Mouse (Mus musculus) fibroblast of lung, adult 2 months (primary cell): Measurements from ENCODE around the gene Cyb5d1.
"Not testable (repeated sequence)": the region's sequence is repeated elsewhere in the genome, so short reads cannot be mapped to it uniquely, and the experiment has no call there.

Experiments
- DNase-seq: peaks from one replicate; pipeline ENCODE4 v3.0.0-alpha.2; 2011; ENCODE audit warnings: low read depth

The Cyb5d1 gene

DNA sequence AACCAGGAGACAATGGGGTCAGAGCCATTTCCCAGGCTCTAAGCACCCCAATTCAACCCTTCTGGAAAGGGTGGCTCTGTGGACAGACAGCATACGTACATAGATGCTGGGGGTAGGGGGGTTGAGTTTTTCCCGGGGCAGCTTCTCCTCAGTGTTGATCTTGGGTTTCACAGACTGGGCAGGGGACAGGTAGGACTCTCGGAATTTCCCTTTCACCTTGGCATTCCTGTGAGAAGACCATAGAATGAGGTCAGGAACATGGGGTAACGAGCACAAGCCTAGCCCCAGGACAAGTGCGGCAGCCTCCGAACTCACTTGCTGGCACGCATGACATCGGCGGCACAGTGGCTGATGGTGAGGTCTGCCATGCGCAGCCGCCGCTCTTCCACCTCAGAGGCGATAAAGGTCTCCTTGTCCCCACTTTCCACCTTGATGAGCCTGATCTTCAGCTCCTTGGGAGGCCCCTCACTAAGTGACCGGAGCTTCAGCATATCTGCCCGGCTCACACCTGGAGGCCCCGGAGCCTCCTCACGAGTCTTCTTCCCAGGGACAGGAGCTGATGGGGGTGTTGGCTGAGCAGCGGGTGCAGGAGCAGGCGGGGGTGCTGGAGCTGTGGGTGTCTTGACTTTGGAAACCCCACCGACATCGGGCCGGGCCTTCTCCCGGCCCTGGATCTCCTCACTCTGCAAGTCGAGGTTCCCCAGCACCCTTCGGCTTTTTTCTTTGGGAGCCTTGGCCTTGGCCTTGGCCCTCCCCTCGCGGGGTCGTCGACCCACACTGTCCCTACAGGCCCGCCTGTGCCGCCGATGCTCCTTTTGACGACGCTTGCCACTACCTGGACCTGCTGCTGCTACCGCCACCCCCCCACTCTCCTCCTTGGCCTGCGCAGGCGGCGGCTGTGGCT, 8.5 kb upstream of the Cyb5d1 start:
- no peak for DNase-seq

- DNase-seq: no peak
Observed at GRCm38 (mm10) chr11:69401987-69402386, 6.6 kb upstream of the Cyb5d1 start.

GRCm38 (mm10) chr11:69401210-69401637, 5.8 kb upstream of the Cyb5d1 start:
- no peak for DNase-seq

- no peak for DNase-seq
Observed at GRCm38 (mm10) chr11:69400083-69400850, 4.8 kb upstream of the Cyb5d1 start.

DNA sequence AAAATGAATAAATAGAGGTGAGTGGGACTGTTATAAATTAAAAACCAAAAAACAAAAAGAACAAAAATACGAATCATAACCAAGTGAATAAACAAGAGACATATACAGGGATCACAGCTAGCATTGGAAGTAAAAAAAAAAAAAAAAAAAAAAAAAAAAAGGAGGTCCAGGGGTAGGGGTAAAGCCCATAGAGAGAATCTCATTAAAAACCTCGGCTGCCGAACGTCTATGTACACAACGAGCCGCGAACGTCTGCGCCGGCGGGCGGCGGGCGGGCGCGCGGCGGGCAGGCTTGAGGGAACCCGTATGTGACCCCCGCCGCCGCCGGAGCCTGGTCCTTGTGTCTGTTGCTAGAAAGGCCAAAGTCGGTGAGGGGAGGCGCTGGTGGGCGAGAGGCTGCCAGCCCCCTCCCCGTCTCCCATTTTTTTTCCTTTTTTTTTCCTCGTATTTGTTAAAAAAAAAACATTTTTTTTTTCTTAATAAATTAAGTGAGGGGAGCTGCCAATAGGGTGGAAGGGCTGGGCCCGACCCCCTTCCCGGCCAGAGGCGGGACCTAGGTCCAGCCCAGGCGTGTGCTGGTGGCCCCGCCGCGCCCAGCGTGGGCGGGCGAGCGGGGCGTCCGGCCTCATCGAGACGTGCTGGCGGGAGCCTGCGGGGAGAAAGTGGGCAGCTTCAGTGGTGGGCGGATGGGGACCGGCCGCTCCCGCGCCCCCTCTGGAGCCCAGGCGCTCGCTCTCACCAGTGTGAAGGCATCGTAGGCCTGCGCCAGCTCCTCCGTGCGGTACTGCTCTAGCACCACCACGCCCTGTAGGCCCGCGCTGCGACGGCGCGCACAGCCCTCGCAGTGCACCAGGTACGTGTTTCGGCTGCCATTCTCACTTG, 4.0 kb upstream of the Cyb5d1 start:
- DNase-seq: no peak

DNA sequence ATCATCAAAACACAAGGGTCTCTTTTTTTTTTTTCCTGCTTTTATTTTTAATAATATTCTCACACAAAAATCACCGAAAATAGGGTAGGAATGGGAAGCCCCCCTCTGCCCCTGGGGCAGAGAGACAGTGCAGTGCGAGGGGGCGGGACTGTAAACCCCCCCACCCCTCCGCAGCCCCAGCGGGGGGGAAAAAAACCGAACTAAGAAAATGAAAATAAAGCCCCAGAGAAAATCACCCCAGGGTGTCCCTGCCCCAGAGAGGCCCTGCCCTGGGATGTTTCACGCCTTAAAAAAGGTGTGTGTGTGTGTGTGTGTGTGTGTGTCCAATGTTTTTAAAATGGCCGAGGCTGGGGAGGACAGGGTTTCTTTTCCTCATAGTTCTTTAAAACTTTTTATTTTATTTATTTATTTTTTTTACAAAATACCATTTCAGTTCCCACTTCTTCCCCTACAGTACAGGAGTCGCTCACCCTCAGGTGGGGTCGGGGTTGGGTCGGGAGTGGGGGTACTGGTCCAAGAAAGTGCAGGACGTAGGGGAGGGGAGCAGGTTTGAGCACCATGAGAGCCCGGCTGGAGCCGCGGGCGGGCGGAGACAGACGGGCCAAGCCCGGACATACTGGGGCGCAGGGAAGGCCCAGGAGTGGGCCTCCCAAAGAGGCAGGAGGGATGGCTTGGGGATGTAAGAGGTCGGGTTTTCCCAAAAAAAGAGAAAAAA, 3.2 kb upstream of the Cyb5d1 start:
- DNase-seq: no peak

DNA sequence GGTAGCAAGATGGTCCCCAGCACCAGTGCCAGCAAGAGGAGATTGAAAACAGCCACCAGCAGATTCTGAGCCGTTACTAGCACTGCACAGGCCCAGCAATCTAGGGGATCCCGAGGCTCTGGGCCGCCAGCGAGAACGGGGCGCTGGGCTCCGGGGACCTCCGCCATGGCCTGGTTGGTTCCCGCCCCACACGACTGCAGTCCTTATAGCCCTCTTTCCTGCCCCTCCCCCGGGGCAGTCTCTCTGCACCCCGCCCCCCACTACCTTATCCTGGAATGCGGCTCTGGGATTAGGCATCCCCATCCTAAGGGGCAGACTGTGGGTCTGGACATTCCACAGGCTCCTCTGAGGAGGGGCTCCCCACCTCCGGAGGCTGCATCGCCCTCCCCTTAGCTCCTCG, 2.6 kb upstream of the Cyb5d1 start, which contains the start of gene Tmem88:
TSS of gene Tmem88 (minus strand) at position 176 of the 400 bp plus-strand sequence.
- DNase-seq: no peak

DNA sequence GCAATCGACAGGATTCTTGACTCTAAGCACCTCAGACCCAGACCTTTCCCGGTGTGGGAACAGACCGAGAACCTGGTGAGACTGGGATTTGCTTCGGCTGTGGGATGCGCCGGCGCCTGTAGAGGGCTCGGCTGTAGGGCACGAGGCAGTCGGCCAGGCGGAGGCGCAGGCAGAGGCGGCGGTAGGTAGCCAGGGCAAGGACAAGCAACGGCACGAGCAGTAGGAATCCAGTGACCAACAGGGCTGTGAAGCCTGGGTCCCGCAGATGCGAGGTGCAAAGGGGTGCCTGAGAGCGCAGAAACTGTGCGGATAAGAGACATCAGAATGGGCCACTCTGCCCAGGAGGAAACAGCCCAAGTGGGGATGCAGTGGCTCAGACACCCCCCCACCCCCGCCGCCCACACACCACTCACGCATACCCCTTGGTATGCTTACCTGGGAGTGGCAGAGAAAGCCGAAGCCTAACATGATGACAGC, 2.2 kb upstream of the Cyb5d1 start:
- DNase-seq: no peak

GRCm38 (mm10) chr11:69396772-69397171, 1.3 kb upstream of the Cyb5d1 start:
- DNase-seq: no peak

DNA sequence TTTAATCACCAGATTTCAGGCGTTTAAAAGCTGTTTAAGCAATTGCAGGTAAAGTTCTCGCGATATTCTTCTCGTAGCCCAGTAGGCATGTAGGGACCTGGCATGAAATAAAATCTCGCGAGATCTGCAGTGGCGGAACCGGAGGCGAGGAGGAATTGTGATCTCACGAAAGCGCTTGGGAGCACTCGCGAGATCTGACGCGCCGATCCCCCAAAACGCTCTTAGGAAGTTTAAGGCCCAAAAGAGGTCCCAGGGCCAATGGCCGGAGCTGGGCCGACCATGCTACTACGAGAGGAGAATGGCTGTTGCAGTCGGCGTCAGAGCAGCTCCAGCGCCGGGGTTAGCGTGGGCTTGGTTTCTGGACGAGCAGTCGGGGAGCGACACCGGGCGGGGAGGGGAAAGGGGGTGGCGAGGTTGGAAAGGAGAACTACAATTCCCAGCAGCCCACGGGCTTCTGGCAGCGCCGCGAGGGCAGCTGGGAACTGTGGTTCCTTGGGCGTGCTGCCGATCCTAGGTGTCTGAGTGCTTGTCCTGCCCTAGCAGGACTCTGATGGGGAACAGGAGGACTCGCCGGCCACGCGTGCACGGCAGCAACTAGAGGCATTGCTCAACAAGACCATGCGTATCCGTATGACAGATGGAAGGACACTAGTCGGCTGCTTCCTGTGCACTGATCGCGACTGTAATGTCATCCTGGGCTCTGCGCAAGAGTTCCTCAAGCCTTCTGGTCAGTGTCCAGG, 373 bp upstream of the Cyb5d1 start:
- DNase-seq: peak; percentile 98

GRCm38 (mm10) chr11:69394591-69395167, 752 bp downstream of the Cyb5d1 start:
- not testable (repeated sequence) for DNase-seq

DNA sequence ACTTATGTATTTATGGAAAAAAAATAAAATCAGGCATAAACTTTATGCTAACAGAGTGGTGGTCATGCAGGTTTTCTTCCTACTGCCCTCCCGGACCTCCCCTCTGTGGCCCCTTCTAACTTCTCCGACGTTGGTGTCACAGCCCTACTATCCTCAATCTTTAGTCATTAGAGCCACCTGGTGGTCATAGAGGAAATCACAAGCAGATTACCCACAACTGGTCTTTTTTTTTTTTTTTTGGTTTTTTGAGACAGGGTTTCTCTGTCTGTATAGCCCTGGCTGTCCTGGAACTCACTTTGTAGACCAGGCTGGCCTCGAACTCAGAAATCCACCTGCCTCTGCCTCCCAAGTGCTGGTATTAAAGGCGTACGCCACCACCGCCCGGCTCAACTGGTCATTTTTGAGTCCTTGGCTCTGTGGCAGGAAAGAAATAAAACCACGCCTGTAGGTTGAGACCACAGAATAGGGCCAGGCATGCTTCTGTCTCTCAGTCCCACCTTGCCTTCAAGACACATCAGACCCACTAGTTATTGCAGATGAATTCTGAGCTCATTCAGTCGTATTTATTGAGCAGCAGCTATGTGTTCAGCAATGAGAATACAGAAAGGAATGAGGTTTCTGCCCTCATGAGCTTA, 4.9 kb downstream of the Cyb5d1 start:
- no peak for DNase-seq

DNA sequence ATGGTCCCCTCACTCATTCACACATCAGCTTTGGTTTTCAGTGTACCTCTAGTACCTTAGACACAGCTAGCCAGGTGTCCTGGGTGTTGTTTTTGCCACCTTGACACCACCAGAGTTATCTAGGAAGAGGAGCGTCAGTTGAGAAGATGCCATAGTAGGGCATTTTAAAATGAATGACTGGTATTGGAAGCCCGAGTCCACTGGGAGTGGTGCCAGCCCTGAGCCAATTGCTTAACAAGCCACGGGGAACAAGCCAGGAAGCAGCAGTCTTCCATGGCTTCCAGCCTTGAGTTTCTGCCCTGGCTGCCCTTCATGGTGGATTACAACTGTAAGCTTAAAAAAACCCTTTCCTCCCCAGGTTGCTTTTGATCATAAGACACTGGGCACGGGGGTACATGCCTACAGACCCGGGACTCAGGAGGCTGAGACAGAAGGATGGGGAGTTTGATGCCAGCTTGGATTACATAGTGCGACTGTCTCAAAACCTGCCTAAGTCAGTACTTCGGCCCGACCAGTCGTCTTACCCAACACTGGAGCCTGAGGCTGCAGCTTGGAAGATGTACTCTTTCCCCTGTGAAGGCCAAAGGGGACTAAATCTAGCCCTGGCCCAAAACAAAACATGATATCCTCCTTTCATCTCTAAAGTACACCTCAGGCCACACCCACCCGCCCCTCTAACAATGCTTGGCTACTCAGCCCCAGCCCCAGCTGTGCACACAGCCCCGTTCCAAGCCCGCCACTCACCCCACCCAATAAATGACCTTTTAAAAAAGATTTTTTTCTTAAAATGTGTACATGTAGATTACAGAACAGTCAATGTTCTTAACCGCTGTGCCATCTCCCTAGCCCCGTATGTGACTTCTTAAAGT, 5.7 kb downstream of the Cyb5d1 start:
- DNase-seq: no peak

- no peak for DNase-seq
Observed at GRCm38 (mm10) chr11:69388680-69389079, 6.8 kb downstream of the Cyb5d1 start.

GRCm38 (mm10) chr11:69386758-69387157, 8.7 kb downstream of the Cyb5d1 start:
- DNase-seq: no peak

DNA sequence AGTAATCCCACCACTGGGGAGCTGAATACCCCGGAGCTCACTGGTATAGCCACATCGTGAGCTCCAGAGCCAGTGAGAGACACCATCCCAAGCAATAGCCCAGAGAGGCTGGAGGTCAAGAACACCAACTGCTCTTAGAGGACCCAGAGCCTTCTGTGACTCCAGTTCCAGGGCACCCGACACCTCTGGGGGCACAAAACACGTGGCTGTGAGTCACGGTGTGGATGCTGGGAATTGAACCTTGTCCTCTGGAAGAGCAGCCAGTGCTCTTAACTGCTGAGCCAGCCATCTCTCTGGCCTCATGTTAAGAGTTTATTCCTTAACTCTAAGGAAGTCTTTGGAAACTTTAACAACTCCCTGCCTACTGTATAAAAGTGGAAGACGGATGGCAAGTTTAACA, 10.5 kb downstream of the Cyb5d1 start:
- no peak for DNase-seq

DNA sequence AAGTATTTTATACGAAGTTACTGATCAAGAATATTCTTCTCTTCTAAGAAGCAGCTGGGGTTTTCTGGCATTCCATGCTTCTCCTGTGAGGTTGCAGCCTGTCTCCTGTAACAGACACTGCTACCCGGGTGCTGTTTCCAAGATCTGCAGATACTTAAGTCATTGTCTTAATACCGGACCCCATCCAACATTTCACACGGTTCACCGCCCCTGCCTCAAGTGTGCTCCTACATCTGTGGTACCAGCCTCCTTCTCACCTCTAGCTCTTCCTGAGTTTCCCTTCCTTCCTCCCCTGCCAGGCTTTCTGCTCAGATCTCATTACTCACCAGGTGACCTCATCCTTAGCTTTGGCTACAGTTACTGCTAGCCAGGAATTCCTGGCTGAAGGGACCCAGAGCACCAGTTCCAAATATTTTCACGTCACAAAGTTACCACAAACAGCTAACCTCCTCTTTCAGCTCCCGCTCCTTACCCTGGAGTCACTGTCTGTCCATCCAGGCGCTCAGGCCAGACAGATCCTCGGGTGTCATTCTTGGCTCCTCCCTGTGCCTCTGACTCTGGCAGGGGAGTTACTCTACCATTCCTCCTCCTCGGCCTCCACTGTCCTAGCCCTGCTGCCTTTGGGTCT, 12.8 kb downstream of the Cyb5d1 start:
- peak; percentile 64 for DNase-seq

DNA sequence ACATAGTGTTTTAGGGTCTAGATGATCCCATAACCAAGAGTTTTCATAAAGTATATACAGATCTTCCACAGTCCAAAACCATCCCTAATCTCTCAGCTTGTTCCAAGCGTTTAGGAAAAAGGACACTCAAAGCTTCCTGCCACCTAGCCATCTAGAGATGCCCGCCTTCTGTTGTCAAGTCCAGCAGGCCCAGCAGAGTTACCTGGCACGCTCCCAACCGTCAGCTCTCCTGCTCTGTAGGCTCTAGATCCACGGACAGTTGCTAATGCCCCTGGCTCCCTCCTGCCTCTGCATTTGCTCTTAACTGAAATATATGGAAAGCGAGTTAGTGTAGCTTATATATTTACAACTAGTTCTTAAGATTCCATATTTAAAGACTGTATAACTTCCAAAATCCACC, 14.1 kb downstream of the Cyb5d1 start:
- DNase-seq: no peak
